Mouse (Mus musculus) splenic B cell, adult 2 months (primary cell): ENCODE measurements at regions not wholly inside any gene's neighbourhood (a gene's known extent, or its start where the extent isn't known, plus 50 kb on each side); places are given as distances from the start of the nearest gene placed in this dataset.
A peak's percentile ranks its signal among the peaks of the same experiment; 100 is the strongest.
"Not testable (repeated sequence)": the region's sequence is repeated elsewhere in the genome, so short reads cannot be mapped to it uniquely, and the experiment has no call there.

ENCODE experiments used
- DNase-seq: peaks from one replicate; pipeline ENCODE4 v3.0.0-alpha.2; 2011; ENCODE audit warnings: low read depth, low spot score
- H3K27me3 ChIP-seq: 2 replicates; pipeline ENCODE4 v1.6.1; 2012; ENCODE audit warnings: mild to moderate bottlenecking, low read length, moderate library complexity, mixed read lengths; ENCODE audit not compliant: control insufficient read depth, poor library complexity, insufficient read depth, severe bottlenecking
- H3K36me3 ChIP-seq: 2 replicates; pipeline ENCODE4 v1.6.1; 2012; ENCODE audit warnings: mild to moderate bottlenecking, low read length, moderate library complexity, mixed read lengths; ENCODE audit not compliant: control insufficient read depth, poor library complexity, insufficient read depth, severe bottlenecking

GRCm38 (mm10) chr2:128278608-128279081 is 152.8 kb downstream of the Bcl2l11 start:
- Histone ChIP-seq H3K36me3 (no peaks in the 10 kb centered on the region), H3K27me3 (no peaks in the 10 kb centered on the region)
- no peak for DNase-seq

- Histone ChIP-seq H3K36me3 (no peaks in the 10 kb centered on the region), H3K27me3 (no peaks in the 10 kb centered on the region)
- no peak for DNase-seq
Measured at GRCm38 (mm10) chr2:128279127-128279710, 153.4 kb downstream of the Bcl2l11 start.

GRCm38 (mm10) chr2:128282591-128282990 is 156.8 kb downstream of the Bcl2l11 start:
- H3K27me3 ChIP-seq: no peaks in the 10 kb centered on the region
- H3K36me3 ChIP-seq: no peaks in the 10 kb centered on the region
- DNase-seq: no peak

GRCm38 (mm10) chr2:128284822-128285421 is 159.1 kb downstream of the Bcl2l11 start:
- no peak for DNase-seq
- H3K27me3 ChIP-seq: no peaks in the 10 kb centered on the region

GRCm38 (mm10) chr2:128285457-128285856 is 159.6 kb downstream of the Bcl2l11 start:
- no peak for DNase-seq
- Histone ChIP-seq H3K27me3 (no peaks in the 10 kb centered on the region), H3K36me3 (no peaks in the 10 kb centered on the region)

More at GRCm38 (mm10) chr2:128284822-128285421, 159.1 kb downstream of the Bcl2l11 start:
- no peaks in the 10 kb centered on the region for H3K36me3 ChIP-seq

GRCm38 (mm10) chr2:128288138-128288551 is 162.3 kb downstream of the Bcl2l11 start:
- Histone ChIP-seq H3K36me3 (no peaks in the 10 kb centered on the region), H3K27me3 (no peaks in the 10 kb centered on the region)
- no peak for DNase-seq

- no peaks in the 10 kb centered on the region for H3K27me3 ChIP-seq
- DNase-seq: no peak
- H3K36me3 ChIP-seq: no peaks in the 10 kb centered on the region
Measured at GRCm38 (mm10) chr2:128290609-128291008, 164.8 kb downstream of the Bcl2l11 start.

- Histone ChIP-seq H3K36me3 (no peaks in the 10 kb centered on the region), H3K27me3 (no peaks in the 10 kb centered on the region)
- DNase-seq: no peak
Measured at GRCm38 (mm10) chr2:128294610-128295009, 168.8 kb downstream of the Bcl2l11 start.

GRCm38 (mm10) chr2:128295018-128295424 is 169.2 kb downstream of the Bcl2l11 start:
- Histone ChIP-seq H3K36me3 (no peaks in the 10 kb centered on the region), H3K27me3 (no peaks in the 10 kb centered on the region)
- DNase-seq: peak; percentile 86

GRCm38 (mm10) chr2:128295726-128296234 is 169.9 kb downstream of the Bcl2l11 start:
- no peaks in the 10 kb centered on the region for H3K36me3 ChIP-seq
- no peaks in the 10 kb centered on the region; the same call in 1 of the 2 replicates for H3K27me3 ChIP-seq
- no peak for DNase-seq

GRCm38 (mm10) chr2:128296423-128296822 is 170.6 kb downstream of the Bcl2l11 start:
- DNase-seq, H3K36me3 ChIP-seq, H3K27me3 ChIP-seq: not testable (repeated sequence)

- Histone ChIP-seq H3K27me3 (no peaks in the 10 kb centered on the region; the same call in 1 of the 2 replicates), H3K36me3 (no peaks in the 10 kb centered on the region)
- DNase-seq: peak; percentile 50
Measured at GRCm38 (mm10) chr2:128296897-128297296, 171.1 kb downstream of the Bcl2l11 start.

GRCm38 (mm10) chr2:128297821-128298220 is 172.0 kb downstream of the Bcl2l11 start:
- no peaks in the 10 kb centered on the region; the same call in 1 of the 2 replicates for H3K27me3 ChIP-seq
- H3K36me3 ChIP-seq: no peaks in the 10 kb centered on the region
- DNase-seq: no peak

GRCm38 (mm10) chr2:128298996-128299395 is 173.2 kb downstream of the Bcl2l11 start:
- Histone ChIP-seq H3K36me3 (no peaks in the 10 kb centered on the region), H3K27me3 (no peaks in the 10 kb centered on the region; the same call in 1 of the 2 replicates)
- no peak for DNase-seq

GRCm38 (mm10) chr2:128301709-128302108 is 175.9 kb downstream of the Bcl2l11 start:
- DNase-seq: no peak
- Histone ChIP-seq H3K36me3 (no peaks in the 10 kb centered on the region), H3K27me3 (no peaks in the 10 kb centered on the region; the same call in 1 of the 2 replicates)
